Mouse (Mus musculus): Measurements from ENCODE around the gene Iqce. TPM values are rescaled to one million over a fixed set of nuclear protein-coding genes. Genes with fewer than 3 reads are reported as not detected.

Iqce gene
- total RNA-seq (2021), result 10 to 100 TPM; 43.3 to 53.8 TPM
- long read RNA-seq, experiment 1, full-length matches to known transcripts, result 2 of 13 reads
- long read RNA-seq, experiment 1, partial matches to known transcripts, result 2 of 13 reads
- long read RNA-seq, experiment 1, other reads (novel, unspliced or antisense), result 9 of 13 reads
- long read RNA-seq, experiment 2, full-length matches to known transcripts, result 2 of 29 reads
- long read RNA-seq, experiment 2, partial matches to known transcripts, result 3 of 29 reads
- long read RNA-seq, experiment 2, other reads (novel, unspliced or antisense), result 24 of 29 reads

DNA sequence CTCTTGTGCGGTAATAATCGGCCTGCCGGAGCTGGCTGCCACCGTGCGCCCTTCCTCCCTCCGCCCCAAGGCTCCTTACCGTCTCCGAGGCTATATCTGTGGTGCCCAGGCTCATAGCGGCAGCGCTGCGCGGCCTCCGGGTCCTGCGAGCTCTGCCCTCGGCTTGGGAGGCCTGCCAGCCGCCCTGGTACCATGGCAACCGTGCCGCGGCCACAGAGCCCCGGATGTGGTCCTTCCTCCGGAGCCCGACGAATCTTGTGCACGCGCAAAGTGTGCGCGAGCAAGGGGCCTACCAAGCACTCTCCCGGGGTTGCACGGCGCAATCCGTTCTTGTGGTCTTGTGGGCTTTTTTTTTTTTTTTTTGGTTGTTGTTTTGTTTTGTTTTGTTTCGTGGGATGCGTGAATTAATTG lies at the start of gene Iqce:
Iqce (minus strand) TSS at position 276 of the 411 bp plus-strand sequence.
- DNase-seq (ENCODE audit: low spot score in 2 of 2), result peak; percentile 95 to 96

DNA sequence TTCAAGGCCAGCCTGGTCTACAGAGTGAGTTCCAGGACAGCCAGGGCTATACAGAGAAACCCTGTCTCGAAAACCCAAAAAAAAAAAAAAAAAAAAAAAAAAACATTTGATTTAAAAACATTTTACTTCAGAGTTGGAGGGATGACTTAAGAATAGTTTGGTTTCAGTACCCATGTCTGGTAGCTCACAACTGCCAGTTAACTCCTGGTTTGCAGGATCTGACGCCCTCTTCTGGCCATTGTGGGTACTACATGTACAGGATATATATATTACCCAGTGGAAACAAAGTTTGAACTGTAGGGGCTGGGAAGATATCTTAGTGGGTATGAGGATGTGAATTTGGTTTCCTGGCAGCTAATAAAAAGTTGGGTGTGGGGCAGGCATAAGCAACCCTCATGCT lies 48.7 kb upstream of the Iqce start:
- DNase-seq (ENCODE audit: low spot score in 2 of 2), result peak in 1 of 2 experiments; percentile 50

DNA sequence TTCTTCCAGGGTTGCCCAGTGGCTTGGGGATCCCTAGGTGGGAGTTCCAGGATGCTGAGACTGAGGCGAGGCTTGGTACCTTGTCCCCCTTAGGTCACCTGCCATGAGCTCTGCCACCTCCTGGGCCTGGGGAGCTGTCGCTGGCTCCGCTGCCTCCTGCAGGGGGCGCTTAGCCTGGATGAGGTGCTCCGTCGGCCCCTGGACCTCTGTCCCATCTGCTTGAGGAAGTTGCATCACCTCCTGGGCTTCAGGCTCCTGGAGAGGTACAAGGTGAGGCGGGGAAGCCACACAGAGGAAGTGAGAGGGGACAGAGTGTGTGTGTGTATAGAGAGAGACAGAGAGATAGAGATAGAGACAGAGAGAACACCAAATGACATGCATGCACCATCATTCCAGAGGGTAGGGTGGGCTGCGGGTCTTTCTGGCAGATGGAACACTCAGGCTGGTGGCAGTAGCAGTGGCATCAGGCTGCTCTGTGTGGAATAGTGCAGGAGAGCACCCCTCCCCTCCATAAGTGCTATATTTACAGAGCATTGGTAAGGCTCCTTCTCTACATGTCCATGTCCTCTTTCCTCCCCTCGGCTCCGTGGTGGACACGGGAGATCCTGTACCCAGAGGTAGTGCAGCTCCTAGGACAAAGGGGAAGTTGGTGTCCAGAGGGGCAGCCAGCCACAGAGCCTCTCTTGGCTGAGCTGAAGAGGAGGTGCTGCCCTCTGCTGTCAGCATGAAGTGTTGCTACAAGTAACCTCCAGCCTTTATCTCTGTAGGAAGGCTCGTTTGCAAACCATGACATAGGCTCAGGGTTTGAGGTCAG lies 47.1 kb upstream of the Iqce start:
- DNase-seq (ENCODE audit: low spot score in 2 of 2), result peak; percentile 76 to 79

DNA sequence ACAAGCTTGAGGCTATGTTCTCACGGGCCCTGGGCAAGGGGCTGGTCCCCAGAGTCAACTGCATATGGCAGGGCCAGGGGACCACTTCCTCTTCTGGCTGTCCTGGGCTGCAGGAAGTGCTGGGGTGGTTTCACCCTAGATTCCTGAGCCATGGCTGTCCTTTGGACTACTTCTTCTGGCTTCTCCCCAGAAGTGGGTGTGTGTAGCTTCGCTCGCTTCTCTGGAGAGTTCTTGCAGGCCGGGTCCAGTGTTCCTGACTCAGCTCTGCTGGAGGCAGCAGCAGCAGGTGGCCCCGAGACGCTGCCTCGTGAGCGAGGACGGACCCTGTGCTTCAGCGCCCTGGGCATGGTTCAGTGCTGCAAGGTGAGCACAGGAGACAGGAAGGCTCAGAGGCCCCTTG lies 46.2 kb upstream of the Iqce start:
- DNase-seq (ENCODE audit: low spot score in 2 of 2), result no peak

DNA sequence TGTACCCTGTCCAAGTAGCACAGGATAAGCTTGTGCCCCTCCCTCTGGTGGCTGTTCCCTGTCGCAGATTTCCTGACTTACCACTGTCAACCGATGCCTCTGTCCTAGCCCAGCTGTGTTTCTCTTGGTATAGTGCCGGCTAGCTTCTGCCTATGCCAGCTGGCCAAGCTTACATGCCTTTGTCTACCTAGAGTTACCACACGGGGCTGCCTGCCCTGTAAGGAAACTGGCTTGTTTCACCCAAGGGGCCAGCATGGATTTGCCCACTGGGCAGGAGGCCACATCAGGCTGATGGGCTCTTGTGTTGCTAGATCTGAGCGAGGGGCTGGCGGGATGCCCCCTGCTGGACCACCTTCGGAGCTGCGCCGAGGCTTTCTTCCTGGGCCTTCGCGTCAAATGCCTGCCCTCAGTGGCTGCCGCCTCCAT lies 41.5 kb upstream of the Iqce start:
- peak in 1 of 2 experiments; percentile 62 for DNase-seq (ENCODE audit: low spot score in 2 of 2)

DNA sequence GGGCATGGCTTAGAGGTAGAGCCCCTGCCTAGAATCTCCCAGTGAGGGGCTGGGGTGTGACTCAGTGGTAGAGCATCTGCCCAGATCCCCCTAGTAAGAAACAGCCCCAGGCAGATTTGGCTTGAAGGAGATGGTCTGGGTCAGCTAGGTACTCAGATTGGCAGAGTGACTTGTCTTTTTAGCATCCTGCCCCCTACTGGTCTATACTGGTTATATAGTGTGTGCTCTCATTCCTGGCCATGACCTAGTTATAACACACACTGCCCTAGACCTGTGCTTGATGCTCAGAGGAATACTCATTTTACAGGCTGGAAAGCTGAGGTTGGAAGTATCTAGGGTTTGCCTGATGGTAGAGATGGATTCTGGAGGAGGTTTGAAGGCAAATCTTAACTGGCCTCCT lies 39.7 kb upstream of the Iqce start:
- DNase-seq (ENCODE audit: low spot score in 2 of 2), result no peak

DNA sequence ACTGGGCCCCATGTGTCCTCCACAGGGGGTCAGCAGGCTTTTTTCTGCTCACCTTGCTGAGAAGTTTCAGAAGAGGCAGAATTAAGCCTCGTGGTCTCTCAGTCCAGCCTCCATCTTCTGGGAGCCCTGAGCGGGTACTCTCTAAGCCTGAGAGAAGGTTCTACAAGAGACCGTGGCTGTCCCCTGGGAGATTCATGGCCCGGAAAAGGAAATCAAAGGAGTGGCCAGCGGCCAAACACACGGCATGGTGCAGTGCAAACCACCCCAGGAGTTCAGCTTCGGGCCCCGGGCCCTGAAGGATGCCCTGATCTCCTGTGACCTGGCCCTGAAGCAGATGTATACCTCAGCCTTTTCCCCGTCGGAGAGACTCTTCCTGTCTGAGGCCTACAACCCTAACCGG lies 38.9 kb upstream of the Iqce start:
- no peak for DNase-seq (ENCODE audit: low spot score in 2 of 2)

DNA sequence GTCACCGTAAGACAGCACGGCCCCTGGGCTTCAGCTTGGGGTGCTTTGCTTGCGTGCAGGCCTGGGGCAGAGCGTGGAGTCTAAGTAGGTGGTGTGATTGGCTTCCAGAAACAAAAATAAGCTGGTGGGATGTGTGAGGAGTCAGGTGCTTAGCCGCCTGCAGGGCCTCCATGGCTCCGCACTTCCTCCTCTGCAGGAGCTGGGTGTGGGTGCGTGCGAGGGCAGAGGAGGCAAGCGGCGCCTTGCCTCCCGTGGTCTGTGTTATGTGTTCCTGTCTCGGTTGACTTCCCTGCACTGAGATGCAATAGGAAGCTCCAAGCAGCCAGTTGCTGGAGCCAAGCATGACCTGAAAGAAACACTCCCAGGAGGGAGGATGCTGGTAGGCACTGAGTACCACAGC lies 37.6 kb upstream of the Iqce start:
- DNase-seq (ENCODE audit: low spot score in 2 of 2), result no peak

DNA sequence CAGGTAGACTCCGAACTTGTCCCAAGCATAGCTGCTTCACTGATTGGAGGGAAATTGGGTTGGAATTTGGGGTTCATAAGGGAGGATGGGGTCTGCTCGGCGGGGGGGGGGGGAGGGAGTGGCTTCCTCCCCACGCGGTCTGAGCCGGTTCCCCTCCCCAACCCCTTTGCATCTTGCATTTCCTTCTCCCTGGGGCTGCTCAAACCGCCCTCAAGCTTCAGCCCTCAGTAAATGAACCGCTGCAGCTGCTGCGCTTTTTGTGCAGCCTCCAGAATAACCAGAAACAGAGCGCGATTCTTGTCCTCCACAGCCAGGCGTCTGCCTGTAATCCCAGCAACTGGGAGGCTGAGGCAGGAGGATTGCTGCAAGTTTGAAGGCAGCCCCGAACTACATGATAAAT lies 34.0 kb upstream of the Iqce start:
- no peak for DNase-seq (ENCODE audit: low spot score in 2 of 2)

DNA sequence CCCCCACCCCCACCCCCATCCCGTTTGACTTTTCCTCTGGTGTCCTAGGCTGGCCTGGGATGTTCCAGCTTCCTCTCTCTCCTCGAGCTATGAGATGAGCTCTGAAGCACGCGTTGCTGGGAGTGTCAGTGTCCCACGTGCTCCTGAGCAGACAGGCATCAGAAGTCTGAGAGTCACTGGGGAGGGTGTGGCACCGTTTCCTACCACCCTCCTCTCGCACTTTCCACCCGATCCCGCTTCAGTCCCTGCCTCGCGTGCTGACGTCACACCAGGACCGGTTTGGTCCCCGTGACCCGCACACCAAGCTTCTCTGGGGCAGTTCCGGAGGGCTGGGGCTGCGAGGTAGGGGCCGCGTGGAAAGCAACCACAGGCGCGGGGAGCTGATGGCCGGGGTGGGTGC lies 33.1 kb upstream of the Iqce start:
- no peak for DNase-seq (ENCODE audit: low spot score in 2 of 2)

DNA sequence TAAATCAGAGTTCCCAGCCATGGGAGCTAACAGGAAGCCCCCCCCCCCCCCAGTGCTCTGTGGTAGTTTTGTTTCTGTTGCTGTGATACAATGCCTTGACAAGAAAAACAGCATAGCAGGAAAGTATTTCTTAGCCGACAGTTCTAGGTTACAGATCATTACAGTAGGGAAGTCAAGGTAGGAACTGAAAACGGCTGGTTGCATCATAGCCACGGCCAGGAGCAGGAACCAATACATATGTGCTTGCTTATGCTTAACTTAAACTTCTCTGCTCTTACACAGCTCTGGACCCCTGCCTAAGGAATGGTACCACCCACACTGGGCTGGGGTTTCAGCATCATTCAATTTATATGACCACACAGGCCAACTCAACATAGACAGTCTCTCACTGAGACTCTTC lies 31.2 kb upstream of the Iqce start:
- DNase-seq (ENCODE audit: low spot score in 2 of 2), result no peak

DNA sequence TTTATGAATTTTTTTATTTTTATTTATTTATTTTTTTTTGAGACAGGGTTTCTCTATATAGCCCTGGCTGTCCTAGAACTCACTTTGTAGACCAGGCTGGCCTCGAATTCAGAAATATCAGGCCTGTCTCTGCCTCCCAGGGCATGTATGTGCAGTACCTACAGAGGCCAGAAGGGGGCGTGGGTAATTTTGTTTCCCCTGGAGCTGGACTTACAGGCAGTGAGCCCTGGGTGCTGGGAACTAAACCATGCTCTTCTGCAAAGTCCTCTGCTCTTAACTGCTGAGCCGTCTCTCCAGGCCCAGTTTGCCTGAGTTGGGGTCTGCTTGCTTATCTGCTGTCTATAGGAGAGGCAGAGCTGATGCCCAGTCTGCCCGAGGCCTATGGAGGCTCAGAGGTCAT lies 30.0 kb upstream of the Iqce start:
- no peak for DNase-seq (ENCODE audit: low spot score in 2 of 2)

DNA sequence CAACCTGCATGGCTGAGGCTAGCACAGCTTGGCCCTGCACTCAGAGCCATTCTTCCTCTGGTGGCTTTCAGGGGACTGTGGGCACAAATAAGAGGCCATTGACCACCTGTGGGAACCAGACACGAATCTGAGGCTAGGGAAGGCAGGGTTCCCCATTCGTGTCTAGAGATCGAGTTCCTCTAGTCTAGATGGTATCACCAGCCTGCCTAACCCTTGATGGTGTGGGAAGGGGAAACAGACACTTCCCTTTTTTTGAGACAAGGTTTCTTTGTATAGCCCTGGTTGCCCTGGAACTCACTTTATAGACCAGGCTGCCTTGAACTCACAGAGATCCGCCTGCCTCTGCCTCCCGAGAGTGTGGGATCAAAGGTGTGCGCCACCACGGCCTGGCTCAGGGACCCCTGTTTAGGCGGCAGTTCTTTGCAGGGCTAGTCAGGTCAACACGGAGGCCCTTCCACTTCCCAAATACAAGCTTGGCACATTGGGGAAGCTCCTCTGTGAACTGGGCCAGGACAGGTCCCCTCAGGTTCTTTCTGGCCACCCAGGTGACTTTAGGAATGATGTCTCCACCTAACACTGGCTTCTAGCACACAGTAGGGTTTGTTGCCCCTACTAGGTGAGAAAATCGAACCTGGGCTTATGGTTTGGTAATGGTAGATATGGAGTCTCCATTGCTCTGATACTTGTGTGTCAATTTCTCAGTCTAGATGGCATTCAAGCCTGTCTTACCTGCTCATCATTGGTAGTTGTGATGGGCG lies 29.0 kb upstream of the Iqce start:
- no peak for DNase-seq (ENCODE audit: low spot score in 2 of 2)

DNA sequence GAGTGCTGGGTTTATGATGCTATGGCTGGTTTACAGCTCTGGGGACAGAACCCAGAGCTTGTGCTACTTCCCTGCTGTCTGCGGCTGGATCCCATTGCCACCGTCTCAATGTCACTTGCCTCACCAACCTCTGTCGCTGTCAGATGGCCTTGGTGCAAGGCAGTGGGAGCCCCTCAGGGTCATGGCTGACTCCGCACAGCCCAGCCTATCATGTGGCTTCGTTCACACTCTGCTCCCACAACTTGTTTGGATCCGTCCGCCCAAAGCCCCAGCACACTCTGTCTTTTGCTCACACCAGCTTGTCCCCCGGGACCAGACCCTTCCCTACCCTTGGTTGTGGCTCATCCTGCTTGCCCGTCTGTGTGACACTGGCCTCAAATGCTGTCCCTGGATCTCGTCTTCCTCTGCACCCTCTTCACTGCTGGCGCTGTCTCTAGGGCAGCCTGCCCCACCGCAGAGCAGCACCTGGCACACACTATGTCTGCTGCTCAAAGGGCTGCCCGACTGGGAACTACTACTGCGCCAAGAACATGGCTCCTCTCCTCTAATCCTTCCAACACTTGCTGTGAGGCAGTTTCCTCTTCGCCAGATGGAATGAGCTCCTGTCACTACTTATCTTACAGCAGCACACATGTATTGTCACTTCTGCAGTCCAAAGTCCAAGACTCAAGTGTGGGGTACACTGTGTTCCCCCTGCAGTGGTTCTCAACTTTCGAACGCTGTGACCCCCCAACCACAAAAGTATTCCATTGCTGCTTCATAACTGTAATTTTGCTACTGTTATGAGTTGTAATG lies 25.0 kb upstream of the Iqce start:
- no peak for DNase-seq (ENCODE audit: low spot score in 2 of 2)

DNA sequence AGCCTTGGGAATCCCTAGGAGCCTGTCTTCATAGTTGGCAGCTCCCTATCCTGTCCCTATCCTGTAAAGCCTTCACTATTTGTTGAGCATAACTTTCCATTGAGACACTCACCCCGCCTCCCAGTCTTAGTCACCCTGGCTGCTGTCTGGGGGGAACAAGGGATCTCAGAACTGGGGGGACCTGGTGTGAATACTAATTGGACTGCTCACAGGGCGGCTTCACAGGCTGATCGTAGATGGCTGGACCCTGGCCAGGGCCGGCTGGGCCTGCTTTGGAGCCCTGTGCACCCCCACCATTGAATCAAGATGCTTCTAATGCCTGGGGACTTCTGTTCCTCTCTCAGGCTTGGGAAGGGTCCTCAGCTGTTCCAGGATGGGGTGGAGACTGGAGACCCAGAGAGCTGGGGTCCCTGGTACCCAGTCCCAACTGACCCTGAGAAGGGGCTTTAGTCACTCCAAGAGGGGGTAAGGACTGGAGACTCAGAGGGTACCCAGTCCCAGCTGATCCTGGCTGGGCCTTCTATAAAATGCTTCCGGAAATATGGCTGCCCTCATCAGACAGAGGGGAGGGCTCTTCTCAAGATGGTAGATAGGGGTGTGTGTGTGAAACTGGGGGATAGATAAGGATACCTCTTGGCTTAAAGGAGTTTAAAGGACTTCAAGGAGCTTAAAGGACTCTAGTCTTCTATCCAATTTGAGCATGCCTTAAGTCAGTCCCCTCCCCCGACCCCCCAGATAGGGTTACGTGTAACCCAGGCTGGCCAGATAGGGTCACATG lies 24.1 kb upstream of the Iqce start:
- DNase-seq (ENCODE audit: low spot score in 2 of 2), result peak; percentile 73 to 87

DNA sequence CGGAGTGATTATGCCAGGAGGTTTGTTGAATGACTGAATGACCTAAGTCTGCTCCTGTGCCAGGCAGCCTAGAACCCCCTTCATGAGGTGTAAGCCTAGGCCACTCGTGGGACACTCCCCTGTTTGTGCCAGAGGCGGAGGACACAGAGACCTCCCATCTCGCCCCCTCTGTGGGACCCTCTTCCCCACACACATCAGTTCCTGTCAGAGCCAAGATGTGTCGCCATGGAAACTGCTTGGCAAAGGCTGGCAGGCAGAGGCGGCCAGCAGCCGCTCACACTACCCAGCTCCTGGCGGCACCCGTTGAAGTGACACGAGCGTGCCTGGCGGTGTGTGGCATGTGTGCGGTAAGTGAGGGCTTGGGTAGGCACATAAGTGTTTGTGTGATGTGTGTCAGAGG lies 21.6 kb upstream of the Iqce start, which contains the start of gene Amz1:
Amz1 (plus strand) TSS at position 306 of the 400 bp plus-strand sequence.
- peak; percentile 80 for DNase-seq (ENCODE audit: low spot score in 2 of 2)

DNA sequence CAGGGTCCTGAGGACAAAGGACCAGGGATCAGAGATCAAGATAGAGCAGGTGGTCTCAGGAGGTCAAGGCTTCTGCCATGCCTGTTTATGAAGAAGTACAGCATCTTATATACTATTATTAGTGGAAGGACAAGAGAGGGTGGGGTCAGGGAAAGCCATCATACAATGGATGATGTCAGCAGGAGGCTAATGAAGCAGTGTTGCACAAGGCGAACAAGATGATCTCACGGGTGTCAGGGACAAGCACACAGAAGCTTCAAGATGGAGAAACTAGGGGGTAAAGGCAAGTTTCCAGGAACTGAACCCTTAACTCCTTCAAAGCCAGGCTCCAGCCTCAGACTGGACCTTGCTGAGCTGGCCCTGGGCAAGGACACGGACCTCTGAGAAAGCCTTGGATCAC lies 19.9 kb upstream of the Iqce start:
- no peak for DNase-seq (ENCODE audit: low spot score in 2 of 2)

DNA sequence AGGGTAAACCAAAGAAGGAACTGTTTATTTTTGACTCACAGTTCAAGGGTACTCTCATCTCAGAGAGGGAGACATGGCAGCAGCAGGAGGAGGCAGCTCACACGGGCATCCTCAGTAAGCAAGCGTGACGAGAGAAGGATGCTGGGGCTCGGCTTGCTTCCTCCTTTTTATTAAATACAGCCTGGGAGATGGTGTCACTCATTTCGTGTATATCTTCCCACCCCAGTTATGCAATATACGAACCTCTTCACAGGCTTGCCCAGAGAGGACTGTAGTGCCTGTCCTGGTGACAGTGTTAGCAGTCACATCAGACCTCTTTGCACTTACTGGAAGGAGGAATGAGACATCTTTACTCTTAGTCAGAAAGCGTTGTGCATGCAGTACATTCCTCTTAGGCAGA lies 18.6 kb upstream of the Iqce start:
- no peak for DNase-seq (ENCODE audit: low spot score in 2 of 2)

DNA sequence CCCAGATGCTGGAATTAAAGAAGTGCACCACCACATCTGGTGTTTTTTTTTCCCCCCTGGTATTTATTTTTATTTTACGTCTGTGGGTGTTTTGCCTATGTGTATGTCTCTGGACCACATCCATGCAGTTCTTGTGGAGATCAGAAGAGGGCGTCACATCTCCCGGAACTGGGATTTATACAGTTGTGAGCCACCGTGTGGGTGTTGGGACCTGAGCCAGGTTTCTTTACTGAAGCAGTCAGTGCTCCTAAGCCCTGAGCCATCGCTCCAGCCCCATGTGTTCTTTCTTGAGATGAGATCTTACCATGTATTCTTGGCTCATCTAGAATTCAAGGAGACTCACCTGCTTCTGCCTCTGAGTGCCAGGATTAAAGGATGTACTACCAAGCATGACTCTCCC lies 8.9 kb upstream of the Iqce start:
- DNase-seq (ENCODE audit: low spot score in 2 of 2), result no peak

DNA sequence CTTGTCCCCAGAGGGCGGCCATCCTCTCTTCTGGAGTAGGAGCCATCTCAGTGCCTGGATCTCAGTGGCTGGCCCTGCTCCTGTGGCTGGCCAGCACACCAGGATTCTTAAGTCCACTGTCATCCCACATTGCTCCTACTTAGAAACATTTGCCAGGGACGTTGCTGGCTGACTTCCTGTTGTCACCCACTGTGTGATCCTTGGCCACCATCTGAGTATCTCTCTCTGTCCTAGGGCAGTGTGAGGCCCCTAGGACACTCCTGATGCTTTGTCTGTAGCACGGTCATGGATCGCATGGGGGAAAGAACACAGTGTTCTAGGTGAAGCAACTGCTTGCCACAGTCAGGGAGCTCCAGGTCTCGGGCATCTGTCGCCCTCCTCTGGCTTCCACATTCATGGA lies 8.1 kb upstream of the Iqce start:
- no peak for DNase-seq (ENCODE audit: low spot score in 2 of 2)
